Mouse (Mus musculus) forebrain, embryonic 11.5 days (tissue): Measurements from ENCODE around the gene Lrrc49. TPM values are rescaled to one million over a fixed set of nuclear protein-coding genes. Genes with fewer than 3 reads are reported as not detected.

Experiments
- ATAC-seq: fragments of 200-750 bp; cut with Nextera tagmentation; replicated peaks from 2 replicates; pipeline ENCODE4 v1.8.0; 2017; ENCODE audit warnings: moderate TSS enrichment; ENCODE audit not compliant: low FRiP score
- DNase-seq: peaks from one replicate; pipeline ENCODE4 v3.0.0-alpha.2; 2017; ENCODE audit warnings: low spot score
- H3K27ac ChIP-seq: fragments of 300-500 bp; sonication (generic); 2 replicates; pipeline ENCODE4 v1.5.1; 2014; ENCODE audit warnings: low read depth, low read length
- H3K27me3 ChIP-seq: fragments of 300-500 bp; sonication (generic); 2 replicates; pipeline ENCODE4 v1.6.1; 2014; ENCODE audit warnings: mild to moderate bottlenecking, low read length, mixed read lengths; ENCODE audit not compliant: control insufficient read depth, insufficient read depth
- H3K36me3 ChIP-seq: fragments of 300-500 bp; sonication (generic); 2 replicates; pipeline ENCODE4 v1.6.1; 2014; ENCODE audit warnings: mild to moderate bottlenecking, low read length, moderate library complexity, mixed read lengths; ENCODE audit not compliant: control insufficient read depth, insufficient read depth
- H3K4me1 ChIP-seq: fragments of 300-500 bp; sonication (generic); replicated peaks from 2 replicates; pipeline ENCODE4 v1.6.1; 2014; ENCODE audit warnings: low read length, mixed read lengths; ENCODE audit not compliant: control insufficient read depth, insufficient read depth
- H3K4me2 ChIP-seq: fragments of 300-500 bp; sonication (generic); 2 replicates; pipeline ENCODE4 v1.6.1; 2014; ENCODE audit warnings: low read depth, mild to moderate bottlenecking, low read length, moderate library complexity, mixed read lengths; ENCODE audit not compliant: severe bottlenecking
- H3K4me3 ChIP-seq: fragments of 300-500 bp; sonication (generic); 2 replicates; pipeline ENCODE4 v1.5.1; 2014; ENCODE audit warnings: low read depth, low read length
- H3K9ac ChIP-seq: fragments of 300-500 bp; sonication (generic); 2 replicates; pipeline ENCODE4 v1.6.1; 2014; ENCODE audit warnings: low read length
- H3K9me3 ChIP-seq: fragments of 300-500 bp; sonication (generic); 2 replicates; pipeline ENCODE4 v1.6.1; 2016; ENCODE audit warnings: low read length, mixed read lengths; ENCODE audit not compliant: control insufficient read depth
- WGBS: fragments of 180-500 bp; shearing (Covaris S2); extraction: QIAGEN DNeasy Blood & Tissue Kit; methylation state at CpG from one replicate; pipeline ENCODE4 v1.1.7; 2014; 5-methylcytosine and 5-hydroxymethylcytosine counted together
- polyA plus RNA-seq: library from polyadenylated mRNA; unstranded; fragments of >200 nt; fragmentation: Nextera tagmentation; extraction: Ambion mirVana; gene quantifications from 2 replicates; pipeline ENCODE4 v1.2.1, GENCODE M21; 2014

Lrrc49 gene
- polyA plus RNA-seq, 1 experiment from 2014 or later, result 49.2 TPM

- H3K36me3 ChIP-seq, result no peaks in the 10 kb centered on the region
- H3K4me1 ChIP-seq, result peaks cover 4% of the 10 kb centered on the region; the same call in 1 of the 2 replicates
- no peak within 1 kb of the TSS for H3K27ac ChIP-seq
- H3K4me3 ChIP-seq, result peak within 1 kb of the TSS; percentile 56
- peak within 1 kb of the TSS; percentile 75 for H3K9ac ChIP-seq
- H3K27me3 ChIP-seq, result peaks cover 8% of the 10 kb centered on the region; the same call in 1 of the 2 replicates
- 1% methylated on average over 64 of the region's 66 CpGs for WGBS
- peak; percentile 70 for DNase-seq
- H3K4me2 ChIP-seq, result peak within 1 kb of the TSS; percentile 99
- 0 out of 2 replicates have a peak, but pooled peaks have one; percentile 36 for ATAC-seq
- no peaks in the 10 kb centered on the region for H3K9me3 ChIP-seq
Observed at GRCm38 (mm10) chr9:60712771-60713541, 25.0 kb upstream of the Lrrc49 start, which contains the start of gene Larp6. Gene Larp6 (plus strand): TSS chr9:60712989.

DNA sequence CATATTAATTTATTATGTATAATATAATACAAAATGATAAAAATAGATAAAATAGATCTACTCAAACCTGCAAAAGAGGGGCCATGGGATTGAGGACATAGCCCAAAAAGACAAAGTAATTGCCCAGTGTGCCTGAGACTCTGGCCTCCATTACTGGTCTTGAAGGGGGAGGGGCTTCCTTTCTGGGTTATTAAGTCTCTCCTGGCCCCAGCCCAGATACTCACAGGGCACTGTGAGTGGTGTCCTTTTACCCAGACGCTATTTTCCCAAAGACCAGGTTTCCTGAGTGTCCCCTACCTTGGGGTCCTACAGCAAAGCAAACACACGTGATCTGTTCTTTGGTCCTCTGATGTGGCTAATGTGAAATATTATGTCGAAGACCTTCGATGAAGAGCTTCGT lies 24.1 kb upstream of the Lrrc49 start:
- H3K4me1 ChIP-seq, result peaks cover 4% of the 10 kb centered on the region; the same call in 1 of the 2 replicates
- DNase-seq, result no peak
- no peaks in the 10 kb centered on the region for H3K9me3 ChIP-seq
- H3K9ac ChIP-seq, result no peak overlapping the region
- WGBS, result 85% methylated on average over 5 of the region's 5 CpGs
- H3K4me2 ChIP-seq, result no peak overlapping the region
- peaks cover 8% of the 10 kb centered on the region; the same call in 1 of the 2 replicates for H3K27me3 ChIP-seq
- no peak for ATAC-seq
- no peak overlapping the region for H3K27ac ChIP-seq
- H3K4me3 ChIP-seq, result no peak overlapping the region
- H3K36me3 ChIP-seq, result no peaks in the 10 kb centered on the region

- H3K36me3 ChIP-seq, result no peaks in the 10 kb centered on the region
- peaks cover 4% of the 10 kb centered on the region; the same call in 1 of the 2 replicates for H3K4me1 ChIP-seq
- ATAC-seq, result no peak
- no peak overlapping the region for H3K4me2 ChIP-seq
- H3K27ac ChIP-seq, result no peak overlapping the region
- no peak overlapping the region for H3K4me3 ChIP-seq
- WGBS, result 86% methylated on average over 6 of the region's 6 CpGs
- DNase-seq, result no peak
- no peak overlapping the region for H3K9ac ChIP-seq
- H3K27me3 ChIP-seq, result peaks cover 8% of the 10 kb centered on the region; the same call in 1 of the 2 replicates
- H3K9me3 ChIP-seq, result no peaks in the 10 kb centered on the region
Observed at GRCm38 (mm10) chr9:60709721-60710120, 21.8 kb upstream of the Lrrc49 start.

DNA sequence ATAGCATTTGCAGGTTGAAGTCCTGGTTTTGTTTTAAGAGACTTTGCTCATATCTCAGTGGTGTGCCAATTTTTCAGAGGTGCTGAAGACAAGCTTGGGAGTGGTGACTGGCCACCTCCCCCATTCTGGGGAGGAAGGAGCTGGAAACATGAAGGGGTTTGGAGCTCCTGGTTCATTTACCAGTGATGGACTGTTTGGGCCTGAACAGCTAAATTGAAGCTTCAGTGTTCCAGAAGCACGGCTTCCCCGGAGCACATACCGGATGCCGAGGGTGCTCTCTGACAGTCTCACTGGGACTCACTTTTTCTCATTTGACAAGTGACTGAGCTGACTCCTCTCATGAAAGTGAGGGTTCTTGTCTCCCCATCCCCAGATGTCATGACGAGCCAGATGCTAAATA lies 20.6 kb upstream of the Lrrc49 start:
- no peaks in the 10 kb centered on the region for H3K9me3 ChIP-seq
- H3K27ac ChIP-seq, result no peak overlapping the region
- H3K36me3 ChIP-seq, result no peaks in the 10 kb centered on the region
- ATAC-seq (no peak), DNase-seq (no peak)
- H3K9ac ChIP-seq, result no peak overlapping the region
- no peak overlapping the region for H3K4me2 ChIP-seq
- H3K4me3 ChIP-seq, result no peak overlapping the region
- H3K27me3 ChIP-seq, result peaks cover 5% of the 10 kb centered on the region; the same call in 1 of the 2 replicates
- H3K4me1 ChIP-seq, result peaks cover 3% of the 10 kb centered on the region; the same call in 1 of the 2 replicates
- WGBS, result 91% methylated on average over 5 of the region's 5 CpGs

DNA sequence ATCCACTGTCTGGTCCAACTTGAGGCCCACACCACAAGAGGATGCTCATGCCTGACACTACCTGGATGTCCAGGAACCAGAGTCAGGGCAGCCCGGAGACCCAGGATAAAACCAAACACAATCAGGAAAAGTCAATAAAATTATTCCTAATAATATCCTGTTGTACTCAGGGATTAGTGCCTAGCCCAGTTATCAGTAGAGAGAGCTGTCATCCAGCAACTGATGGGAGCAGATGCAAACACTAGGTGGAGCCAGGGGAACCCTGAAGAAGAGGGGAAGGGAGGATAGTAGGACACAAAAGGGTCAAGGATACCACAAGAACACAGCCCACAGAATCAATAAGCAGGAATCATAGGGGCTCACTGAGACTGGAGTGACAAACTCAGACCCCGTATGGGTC lies 19.6 kb upstream of the Lrrc49 start:
- WGBS, result 97% methylated on average over 2 of the region's 2 CpGs
- H3K9me3 ChIP-seq, result no peaks in the 10 kb centered on the region
- H3K4me1 ChIP-seq, result no peaks in the 10 kb centered on the region; the same call in 1 of the 2 replicates
- peaks cover 3% of the 10 kb centered on the region; the same call in 1 of the 2 replicates for H3K27me3 ChIP-seq
- H3K4me2 ChIP-seq, result no peak overlapping the region
- no peak overlapping the region for H3K9ac ChIP-seq
- H3K36me3 ChIP-seq, result no peaks in the 10 kb centered on the region
- ATAC-seq (no peak), DNase-seq (no peak)
- H3K4me3 ChIP-seq, result no peak overlapping the region
- H3K27ac ChIP-seq, result no peak overlapping the region

DNA sequence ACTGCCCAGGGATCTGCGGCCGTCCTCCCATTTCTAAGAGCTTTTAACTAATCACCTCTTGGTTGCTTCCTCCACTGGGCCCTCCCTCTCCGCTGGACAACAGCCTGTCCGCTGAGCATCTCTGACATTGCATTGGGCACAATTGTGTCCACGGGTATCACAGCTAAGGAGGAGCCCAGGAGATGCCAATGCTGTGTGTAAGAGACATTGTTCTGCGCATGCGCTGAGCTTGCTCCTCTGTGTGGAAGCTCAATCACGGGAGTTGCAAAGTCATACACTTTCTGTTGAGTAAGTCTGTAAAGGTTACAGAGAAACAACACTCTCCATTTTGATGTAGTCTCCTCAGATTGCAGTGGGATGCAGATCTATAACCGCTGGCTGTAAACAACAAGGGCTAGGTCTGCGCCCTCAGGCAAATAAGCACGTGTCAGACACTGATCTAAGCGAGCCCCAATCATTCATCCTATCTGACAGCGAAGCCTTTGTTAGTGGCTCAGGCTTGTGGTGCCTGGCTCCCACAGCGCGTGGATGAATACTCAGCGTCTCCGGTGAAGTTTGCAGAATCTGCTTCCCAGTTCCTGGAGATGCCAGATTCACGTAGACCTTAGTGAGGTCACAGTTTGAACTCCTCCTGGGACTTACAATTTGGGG lies 11.7 kb upstream of the Lrrc49 start:
- Histone ChIP-seq H3K27me3 (no peaks in the 10 kb centered on the region), H3K36me3 (no peaks in the 10 kb centered on the region), H3K4me2 (no peak overlapping the region), H3K27ac (no peak overlapping the region), H3K4me1 (no peaks in the 10 kb centered on the region), H3K4me3 (no peak overlapping the region), H3K9me3 (no peaks in the 10 kb centered on the region), H3K9ac (no peak overlapping the region)
- 70% methylated on average over 18 of the region's 18 CpGs for whole genome bisulfite sequencing
- ATAC-seq (no peak), DNase-seq (no peak)

- ATAC-seq (no peak), DNase-seq (no peak)
- 74% methylated on average over 6 of the region's 6 CpGs for WGBS
- Histone ChIP-seq H3K4me1 (no peaks in the 10 kb centered on the region), H3K27ac (no peak overlapping the region), H3K4me3 (no peak overlapping the region), H3K27me3 (no peaks in the 10 kb centered on the region), H3K9me3 (no peaks in the 10 kb centered on the region), H3K9ac (no peak overlapping the region), H3K36me3 (no peaks in the 10 kb centered on the region), H3K4me2 (no peak overlapping the region)
Observed at GRCm38 (mm10) chr9:60696271-60696985, 8.5 kb upstream of the Lrrc49 start.

DNA sequence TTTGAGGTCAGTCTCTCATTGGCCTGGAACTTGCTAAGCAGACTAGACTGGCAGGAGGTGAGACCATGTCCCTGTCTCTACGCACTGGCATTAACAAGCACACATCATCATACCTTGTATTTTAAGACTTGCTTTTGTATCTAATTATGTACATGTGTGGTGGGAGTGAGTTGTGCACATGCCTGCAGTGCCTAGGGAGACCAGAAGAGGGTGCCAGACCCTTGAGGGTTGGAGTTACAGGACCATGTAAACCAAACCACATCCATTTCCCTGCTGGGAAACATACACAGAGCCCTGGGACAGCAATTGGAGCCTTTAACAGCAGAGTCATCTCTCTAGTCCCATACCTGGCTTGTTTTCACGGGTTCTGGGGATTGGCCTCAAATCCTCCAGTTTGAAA lies 6.0 kb upstream of the Lrrc49 start:
- H3K4me3 ChIP-seq, result no peak overlapping the region
- ATAC-seq, result no peak

More for the DNA sequence above, 6.0 kb upstream of the Lrrc49 start:
- DNase-seq, result peak; percentile 62
- Histone ChIP-seq H3K27ac (no peak overlapping the region), H3K9ac (no peak overlapping the region), H3K36me3 (no peaks in the 10 kb centered on the region), H3K27me3 (no peaks in the 10 kb centered on the region), H3K4me2 (no peak overlapping the region), H3K9me3 (no peaks in the 10 kb centered on the region), H3K4me1 (no peaks in the 10 kb centered on the region)
- WGBS, result 50% methylated on average over 2 of the region's 2 CpGs
